Mouse (Mus musculus) spleen, adult 2 months (tissue): Measurements from ENCODE around the gene Tnik.

Experiments
- CTCF ChIP-seq: fragments of 200-500 bp; IDR thresholded peaks from 2 replicates; pipeline ENCODE4 v1.5.1; 2011; ENCODE audit warnings: mild to moderate bottlenecking, inconsistent platforms; ENCODE audit not compliant: insufficient read depth, insufficient read length, insufficient replicate concordance; ENCODE audit errors: extremely low read depth
- POLR2A ChIP-seq: fragments of 200-500 bp; IDR thresholded peaks from 2 replicates; pipeline ENCODE4 v1.6.1; 2011; ENCODE audit warnings: low read depth, low read length, inconsistent platforms

DNA sequence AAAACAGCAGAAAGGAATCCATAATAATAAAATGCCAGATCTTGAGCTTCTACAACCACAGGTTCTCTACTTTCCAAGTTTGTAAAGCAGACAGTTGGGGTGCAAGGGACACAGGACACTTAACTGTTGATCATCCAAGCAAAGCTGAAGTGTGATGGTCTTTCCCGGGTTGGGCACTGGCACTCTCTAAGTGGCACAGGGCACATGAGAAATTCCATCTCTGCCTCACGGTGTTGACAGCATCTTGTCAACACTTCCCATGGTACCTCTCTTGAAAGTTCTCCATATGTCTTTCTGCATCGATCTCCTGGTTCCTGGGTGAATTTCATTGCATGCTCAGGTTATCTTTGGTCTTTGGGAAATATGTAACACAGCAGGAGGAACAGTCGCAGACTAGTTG lies 373.8 kb downstream of the Tnik start:
- TF ChIP-seq POLR2A (no peak), CTCF (no peak)
